Mouse (Mus musculus): ENCODE data around the gene Smad6.
A peak's percentile ranks its signal among the peaks of the same experiment; 100 is the strongest.

The Smad6 gene

GRCm38 (mm10) chr9:63982937-63983632, 38.8 kb downstream of the Smad6 start:
- DNase-seq = no peak

- DNase-seq = no peak
Measured at GRCm38 (mm10) chr9:63981912-63982311, 39.9 kb downstream of the Smad6 start.

GRCm38 (mm10) chr9:63981371-63981770, 40.5 kb downstream of the Smad6 start:
- no peak for DNase-seq

DNA sequence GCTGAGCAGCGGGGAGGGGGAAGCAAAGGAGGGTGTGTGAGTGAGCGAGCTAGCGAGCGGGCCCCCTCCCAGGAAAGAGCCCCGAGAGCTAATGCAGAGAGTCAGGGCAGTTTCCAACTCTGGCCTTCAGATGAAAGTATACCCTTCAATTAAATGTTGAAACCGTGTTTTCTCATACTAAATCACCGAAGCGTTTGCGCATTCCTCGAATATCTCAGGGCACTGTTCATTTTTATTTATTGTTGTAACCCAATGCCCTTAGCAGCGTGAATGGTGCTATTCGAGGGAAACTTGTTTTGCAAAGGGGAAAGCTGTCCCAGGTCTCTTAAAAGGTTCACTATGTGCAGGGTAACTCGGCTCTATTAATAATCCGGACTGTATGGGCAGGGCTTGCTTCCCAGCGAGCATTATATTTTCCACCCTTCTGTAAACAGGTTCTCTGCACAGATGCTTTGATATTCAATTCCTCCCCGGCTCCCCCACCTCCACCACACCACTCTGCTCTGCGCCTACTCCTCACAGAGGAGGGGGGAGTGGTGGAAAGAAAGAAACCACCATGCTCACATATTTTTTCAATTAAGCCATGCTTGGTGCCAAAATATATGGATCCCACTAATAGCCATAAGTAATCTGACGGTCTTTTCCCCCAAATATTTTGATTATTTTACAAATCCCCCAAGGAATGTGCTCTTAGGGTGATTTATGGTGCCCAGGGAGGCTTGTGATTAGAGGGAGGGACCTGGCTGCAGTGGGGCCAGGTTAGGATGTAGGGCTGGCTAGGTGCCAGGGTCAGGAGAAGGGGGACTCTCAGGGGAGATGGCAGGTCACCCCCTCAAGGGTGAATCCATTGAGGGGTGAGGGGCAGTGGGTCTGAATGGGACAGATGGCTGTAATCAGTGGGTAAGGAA, 41.4 kb downstream of the Smad6 start:
- DNase-seq = no peak

DNA sequence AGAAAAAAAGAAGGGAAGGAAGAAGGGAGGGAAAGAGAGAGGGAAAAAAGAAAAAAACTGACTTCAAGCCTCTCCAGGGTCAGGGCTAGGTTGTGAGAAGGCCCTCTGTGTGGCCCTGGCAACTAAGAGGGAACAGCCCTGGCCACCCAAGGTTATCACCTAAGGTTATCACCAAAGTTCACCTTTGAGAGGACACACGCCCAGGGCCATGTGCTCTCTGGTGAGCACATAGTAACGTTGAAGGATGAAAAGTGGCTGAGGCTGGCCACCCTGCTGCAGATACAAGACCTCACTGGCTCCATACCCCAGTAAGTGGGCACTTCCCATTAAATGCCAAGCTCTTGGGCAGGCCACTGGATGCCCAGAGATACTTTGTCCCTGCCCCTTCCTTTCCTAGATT, 42.6 kb downstream of the Smad6 start:
- no peak for DNase-seq

GRCm38 (mm10) chr9:63978682-63979081, 43.2 kb downstream of the Smad6 start:
- DNase-seq = no peak

DNA sequence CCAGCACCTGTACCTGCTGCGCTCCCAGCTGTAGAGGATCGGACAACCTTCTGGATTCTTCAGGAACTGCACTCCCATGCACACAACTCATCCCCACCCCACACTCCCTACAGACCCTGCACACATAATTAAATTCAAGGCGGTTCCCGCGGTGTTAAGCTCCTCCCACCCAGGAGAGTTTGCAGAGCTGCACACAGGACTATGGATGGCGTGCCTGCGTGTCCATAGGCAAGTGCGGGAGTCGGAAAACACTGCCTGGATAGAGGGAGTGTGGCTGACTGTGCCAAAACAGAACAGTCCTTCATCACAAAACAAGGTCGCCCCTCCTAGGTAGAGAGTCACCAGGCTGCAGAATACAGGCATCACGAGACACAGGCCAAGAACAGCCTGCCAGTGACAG, 45.9 kb downstream of the Smad6 start:
- DNase-seq = no peak

- no peak for DNase-seq
Measured at GRCm38 (mm10) chr9:63974258-63975023, 47.4 kb downstream of the Smad6 start.

DNA sequence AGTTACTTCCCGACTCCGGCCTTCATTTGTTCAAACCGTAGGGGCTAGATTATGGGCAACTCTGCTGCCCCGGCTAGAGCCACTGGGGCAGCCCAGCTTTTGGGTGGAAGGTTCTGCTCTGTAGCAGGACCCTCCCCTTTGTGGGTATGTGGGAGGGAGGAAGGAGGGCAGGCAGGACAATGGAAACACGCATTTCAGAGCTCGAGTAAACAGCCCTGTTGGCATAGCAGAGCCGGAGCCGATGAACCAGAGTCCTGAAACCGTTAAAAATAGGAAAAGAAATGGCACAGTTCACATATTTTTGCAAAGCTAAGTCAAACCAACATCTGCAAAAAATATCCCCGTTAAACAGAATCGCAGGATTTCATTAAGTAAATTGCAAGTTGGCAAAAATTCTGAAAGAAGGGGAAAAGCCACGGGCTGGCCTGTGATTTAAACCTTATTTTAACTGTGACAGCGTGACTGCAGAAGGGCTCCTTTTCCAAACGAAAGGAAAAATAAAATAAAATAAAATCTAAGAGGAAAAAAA, 48.1 kb downstream of the Smad6 start:
- DNase-seq = no peak

GRCm38 (mm10) chr9:63972576-63973290, 49.1 kb downstream of the Smad6 start:
- no peak for DNase-seq

DNA sequence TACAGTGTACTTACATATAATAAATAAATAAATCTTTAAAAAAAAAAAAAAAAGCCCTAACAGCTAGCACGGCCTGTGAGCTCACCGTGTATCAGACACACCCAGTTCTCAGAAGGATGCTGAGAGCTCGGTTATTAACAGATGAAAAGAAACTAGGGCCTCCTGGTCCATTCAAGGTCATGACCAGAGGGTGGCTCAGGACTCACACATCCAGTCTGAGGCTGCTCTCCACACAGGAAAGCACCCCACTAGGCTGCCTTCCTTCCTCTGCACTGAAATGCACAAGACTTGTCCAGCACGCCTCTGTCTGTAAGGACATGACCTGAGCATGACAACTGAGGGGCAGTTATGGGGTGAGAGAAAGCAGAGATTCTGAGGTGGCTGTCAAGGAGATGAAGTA, 50.3 kb downstream of the Smad6 start:
- DNase-seq = no peak

GRCm38 (mm10) chr9:63970836-63971235, 51.0 kb downstream of the Smad6 start:
- DNase-seq = no peak

- DNase-seq = no peak
Measured at GRCm38 (mm10) chr9:63970388-63970787, 51.5 kb downstream of the Smad6 start.

- DNase-seq = no peak
Measured at GRCm38 (mm10) chr9:63969467-63969866, 52.4 kb downstream of the Smad6 start.

DNA sequence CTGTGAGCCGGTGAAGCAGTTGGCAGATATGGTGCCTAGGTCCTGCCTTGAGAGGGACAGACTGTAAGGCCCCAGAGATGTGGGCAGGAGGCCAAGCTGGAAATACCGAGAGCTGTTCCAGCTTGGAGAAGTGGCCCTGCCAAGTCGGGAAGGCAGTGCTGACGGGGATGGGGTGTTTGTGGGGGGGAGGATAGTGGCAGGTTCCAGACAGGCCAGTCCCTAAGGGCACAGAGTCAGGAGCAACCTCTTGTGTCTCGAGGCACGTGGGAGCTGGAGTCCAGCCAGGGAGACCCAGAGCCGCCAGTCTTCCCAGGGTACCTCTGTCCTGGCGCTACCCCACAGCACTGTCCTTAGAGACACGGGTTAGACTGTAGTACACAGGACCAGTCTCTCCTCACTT, 53.3 kb downstream of the Smad6 start:
- DNase-seq = peak; percentile 68

- no peak for DNase-seq
Measured at GRCm38 (mm10) chr9:63967408-63968172, 54.3 kb downstream of the Smad6 start.

GRCm38 (mm10) chr9:63965579-63965981, 56.3 kb downstream of the Smad6 start:
- DNase-seq = no peak

DNA sequence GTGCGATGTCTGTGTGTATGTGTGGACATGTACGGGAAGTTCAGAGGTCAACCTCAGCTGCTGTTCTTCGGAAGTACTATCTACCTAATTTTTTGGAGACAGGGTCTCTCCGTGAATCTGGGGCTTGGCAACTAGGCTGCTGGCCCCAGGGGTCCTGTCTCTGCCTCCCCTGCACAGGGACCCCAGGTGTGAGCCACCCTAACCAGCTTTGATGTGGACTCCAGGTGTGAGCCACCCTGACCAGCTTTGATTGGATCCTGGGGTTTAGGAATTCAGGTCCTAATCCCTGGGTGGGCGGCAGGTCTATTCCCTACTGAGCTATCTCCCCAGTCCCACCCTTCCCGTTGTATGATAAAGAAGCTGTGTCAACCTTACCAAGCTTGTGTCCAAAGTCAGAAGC, 60.0 kb downstream of the Smad6 start:
- no peak for DNase-seq

GRCm38 (mm10) chr9:63960829-63961185, 61.1 kb downstream of the Smad6 start:
- DNase-seq = no peak

- DNase-seq = no peak
Measured at GRCm38 (mm10) chr9:63959933-63960828, 61.7 kb downstream of the Smad6 start.

Measured in cerebellum, adult 11 months (tissue).